Mouse (Mus musculus): ENCODE measurements around the gene Dclre1c. TPM values are rescaled to one million over a fixed set of nuclear protein-coding genes. Genes with fewer than 3 reads are reported as not detected.

The Dclre1c gene
- polyA plus RNA-seq, 1 experiment from 2014 or later = 7.3 TPM

- Histone ChIP-seq H3K9me3 (ENCODE audit: control insufficient read depth, low read length) (no peaks in the 10 kb centered on the region), H3K36me3 (ENCODE audit: control insufficient read depth, insufficient read depth, low read length) (no peaks in the 10 kb centered on the region), H3K27ac (ENCODE audit: low read depth, low read length) (no peak overlapping the region), H3K4me1 (ENCODE audit: control insufficient read depth, insufficient read depth, low read length) (peaks cover 5% of the 10 kb centered on the region; the same call in 1 of the 2 replicates), H3K4me2 (replicated peaks; ENCODE audit: low read depth, low read length) (no peak overlapping the region), H3K9ac (ENCODE audit: low read depth, low read length) (no peak overlapping the region), H3K4me3 (ENCODE audit: low read length) (no peak overlapping the region), H3K27me3 (ENCODE audit: control insufficient read depth, insufficient read depth, low read length) (peaks cover 6% of the 10 kb centered on the region)
- no peak for ATAC-seq (ENCODE audit: low FRiP score, low TSS enrichment)
- WGBS = 80% methylated on average over 4 of the region's 4 CpGs
These were observed 3.8 kb upstream of the Dclre1c start for GRCm38 (mm10) chr2:3420157-3420556.

- Histone ChIP-seq H3K4me2 (replicated peaks; ENCODE audit: low read depth, low read length) (no peak within 1 kb of the TSS), H3K27ac (ENCODE audit: low read depth, low read length) (no peak within 1 kb of the TSS), H3K4me3 (ENCODE audit: low read length) (no peak within 1 kb of the TSS), H3K9me3 (ENCODE audit: control insufficient read depth, low read length) (no peaks in the 10 kb centered on the region), H3K9ac (ENCODE audit: low read depth, low read length) (no peak within 1 kb of the TSS), H3K36me3 (ENCODE audit: control insufficient read depth, insufficient read depth, low read length) (no peaks in the 10 kb centered on the region), H3K4me1 (ENCODE audit: control insufficient read depth, insufficient read depth, low read length) (peaks cover 5% of the 10 kb centered on the region; the same call in 1 of the 2 replicates), H3K27me3 (ENCODE audit: control insufficient read depth, insufficient read depth, low read length) (peaks cover 3% of the 10 kb centered on the region; the same call in 1 of the 2 replicates)
- 62% methylated on average over 3 of the region's 3 CpGs for WGBS
- ATAC-seq (ENCODE audit: low FRiP score, low TSS enrichment) = no peak
These were observed 1.4 kb upstream of the Dclre1c start, which contains the start of gene Meig1 for GRCm38 (mm10) chr2:3422548-3422947. Gene Meig1 (minus strand): TSS chr2:3422648.

DNA sequence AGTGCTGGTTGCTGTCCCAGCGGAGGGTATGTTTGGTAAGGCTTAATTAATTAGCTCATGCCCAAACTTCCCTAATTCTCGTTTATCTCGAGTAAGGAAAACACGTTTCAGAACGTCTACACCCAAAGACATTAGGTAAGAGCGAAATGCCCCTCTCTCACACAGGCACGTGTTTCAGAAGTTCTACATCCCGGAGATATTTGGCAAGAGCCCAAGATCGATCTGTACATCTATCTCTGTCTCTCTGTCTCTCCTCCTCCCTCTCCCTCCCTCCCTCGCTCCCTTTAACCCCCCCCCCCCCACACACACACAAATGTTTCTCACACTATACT, 614 bp downstream of the Dclre1c start:
- 9% methylated on average over 9 of the region's 10 CpGs for WGBS
- no peak for ATAC-seq (ENCODE audit: low FRiP score, low TSS enrichment)
- no peaks in the 10 kb centered on the region for H3K27me3 ChIP-seq (ENCODE audit: control insufficient read depth, insufficient read depth, low read length)

DNA sequence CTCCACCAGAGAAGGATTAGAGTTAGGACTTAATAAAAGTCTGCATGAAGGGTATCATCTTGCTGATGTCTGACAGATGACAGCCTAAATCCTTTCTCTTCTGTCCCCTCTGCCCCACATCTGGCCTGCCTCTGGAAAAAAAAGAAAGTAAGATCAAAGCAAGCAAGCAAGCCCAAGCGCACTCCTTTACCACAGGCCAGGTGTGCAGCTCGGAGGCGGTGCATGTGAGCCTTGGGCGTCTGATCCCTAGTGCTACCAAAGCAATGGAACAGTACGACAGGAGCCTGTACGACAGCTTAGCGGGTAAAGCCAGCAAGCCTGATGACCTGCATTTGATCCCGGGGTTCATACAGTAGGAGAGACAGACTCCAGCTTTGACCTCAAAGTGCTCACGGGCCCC, 7.0 kb downstream of the Dclre1c start:
- ATAC-seq (ENCODE audit: low FRiP score, low TSS enrichment) = no peak
- no peak overlapping the region for H3K4me3 ChIP-seq (ENCODE audit: low read length)
- H3K9ac ChIP-seq (ENCODE audit: low read depth, low read length) = no peak overlapping the region
- WGBS = 74% methylated on average over 9 of the region's 9 CpGs
- no peak overlapping the region for H3K4me2 ChIP-seq (replicated peaks; ENCODE audit: low read depth, low read length)
- H3K9me3 ChIP-seq (ENCODE audit: control insufficient read depth, low read length) = no peaks in the 10 kb centered on the region
- peaks cover 2% of the 10 kb centered on the region; the same call in 1 of the 2 replicates for H3K4me1 ChIP-seq (ENCODE audit: control insufficient read depth, insufficient read depth, low read length)
- H3K27me3 ChIP-seq (ENCODE audit: control insufficient read depth, insufficient read depth, low read length) = no peaks in the 10 kb centered on the region
- H3K36me3 ChIP-seq (ENCODE audit: control insufficient read depth, insufficient read depth, low read length) = no peaks in the 10 kb centered on the region
- no peak overlapping the region for H3K27ac ChIP-seq (ENCODE audit: low read depth, low read length)

More for the DNA sequence above, 614 bp downstream of the Dclre1c start:
- peak overlapping the region; percentile 67 for H3K4me2 ChIP-seq (replicated peaks; ENCODE audit: low read depth, low read length)
- no peaks in the 10 kb centered on the region for H3K36me3 ChIP-seq (ENCODE audit: control insufficient read depth, insufficient read depth, low read length)
- H3K27ac ChIP-seq (ENCODE audit: low read depth, low read length) = no peak overlapping the region
- H3K4me3 ChIP-seq (ENCODE audit: low read length) = peak overlapping the region; percentile 70
- no peaks in the 10 kb centered on the region for H3K9me3 ChIP-seq (ENCODE audit: control insufficient read depth, low read length)
- peaks cover 5% of the 10 kb centered on the region; the same call in 1 of the 2 replicates for H3K4me1 ChIP-seq (ENCODE audit: control insufficient read depth, insufficient read depth, low read length)
- H3K9ac ChIP-seq (ENCODE audit: low read depth, low read length) = peak overlapping the region; percentile 51; the same call in 1 of the 2 replicates

DNA sequence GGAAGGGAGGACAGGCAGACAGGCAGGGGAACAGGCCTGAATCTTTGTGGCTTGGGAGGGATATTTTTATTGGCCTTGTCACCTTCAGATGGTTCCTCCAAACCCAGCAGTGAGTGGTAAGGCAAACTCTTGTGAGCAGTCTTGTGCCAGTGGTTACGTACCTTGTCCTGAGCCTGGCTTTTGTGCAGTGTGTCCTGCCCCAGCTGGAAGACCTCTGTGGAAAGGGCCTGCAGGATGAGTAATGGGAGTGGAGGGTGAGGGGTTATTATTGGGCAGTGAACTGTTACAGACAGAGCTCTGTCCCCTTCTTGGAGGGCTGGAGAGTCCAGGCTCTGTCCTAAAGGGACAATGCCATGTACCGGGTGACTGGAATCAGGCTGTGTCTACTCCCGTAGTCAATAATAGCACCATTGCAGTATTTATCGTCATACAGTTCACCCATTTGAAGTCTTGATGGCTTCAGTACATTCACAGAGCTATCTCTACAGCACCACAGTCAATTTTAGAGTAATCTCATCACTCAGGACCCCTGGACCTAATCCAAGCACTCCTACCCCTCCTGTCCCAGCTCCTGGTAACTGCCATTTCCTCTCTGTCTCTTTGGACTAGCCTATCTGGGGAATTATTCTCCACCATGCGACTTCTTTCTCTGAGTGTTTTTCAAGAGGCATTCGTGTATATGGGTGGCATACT, 11.6 kb downstream of the Dclre1c start:
- Histone ChIP-seq H3K27me3 (ENCODE audit: control insufficient read depth, insufficient read depth, low read length) (no peaks in the 10 kb centered on the region), H3K27ac (ENCODE audit: low read depth, low read length) (no peak overlapping the region), H3K4me1 (ENCODE audit: control insufficient read depth, insufficient read depth, low read length) (peaks cover 2% of the 10 kb centered on the region; the same call in 1 of the 2 replicates), H3K9ac (ENCODE audit: low read depth, low read length) (no peak overlapping the region), H3K4me3 (ENCODE audit: low read length) (no peak overlapping the region), H3K9me3 (ENCODE audit: control insufficient read depth, low read length) (no peaks in the 10 kb centered on the region), H3K4me2 (replicated peaks; ENCODE audit: low read depth, low read length) (no peak overlapping the region), H3K36me3 (ENCODE audit: control insufficient read depth, insufficient read depth, low read length) (0 out of 2 replicates have a peak, but pooled peaks cover 3% of the 10 kb centered on the region)
- WGBS = 67% methylated on average over 6 of the region's 6 CpGs
- peak; percentile 64; the same call in 1 of the 2 replicates for ATAC-seq (ENCODE audit: low FRiP score, low TSS enrichment)

DNA sequence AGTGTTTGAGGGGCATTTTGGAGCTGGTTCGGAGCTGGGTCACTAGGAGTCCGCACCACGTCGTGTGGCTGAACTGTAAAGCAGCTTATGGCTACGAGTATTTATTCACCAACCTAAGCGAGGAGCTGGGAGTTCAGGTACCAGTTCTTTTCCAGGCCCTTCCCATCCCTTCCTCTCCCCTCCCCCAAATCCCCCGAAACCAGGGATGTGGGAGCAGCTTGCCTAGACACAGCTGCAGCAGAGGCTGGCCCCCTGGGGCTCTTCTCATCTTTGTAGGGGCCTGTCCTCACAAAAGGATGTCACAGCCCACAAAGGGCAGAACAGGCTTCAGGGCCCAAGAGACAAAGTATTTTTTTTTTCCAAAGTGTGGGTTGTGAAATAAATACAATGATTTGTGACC, 14.0 kb downstream of the Dclre1c start:
- H3K27ac ChIP-seq (ENCODE audit: low read depth, low read length) = no peak overlapping the region
- 76% methylated on average over 7 of the region's 7 CpGs for WGBS
- H3K9me3 ChIP-seq (ENCODE audit: control insufficient read depth, low read length) = no peaks in the 10 kb centered on the region
- no peaks in the 10 kb centered on the region for H3K27me3 ChIP-seq (ENCODE audit: control insufficient read depth, insufficient read depth, low read length)
- H3K36me3 ChIP-seq (ENCODE audit: control insufficient read depth, insufficient read depth, low read length) = 0 out of 2 replicates have a peak, but pooled peaks cover 3% of the 10 kb centered on the region
- ATAC-seq (ENCODE audit: low FRiP score, low TSS enrichment) = no peak
- no peak overlapping the region for H3K4me2 ChIP-seq (replicated peaks; ENCODE audit: low read depth, low read length)
- no peak overlapping the region for H3K4me3 ChIP-seq (ENCODE audit: low read length)
- no peak overlapping the region for H3K9ac ChIP-seq (ENCODE audit: low read depth, low read length)
- no peaks in the 10 kb centered on the region for H3K4me1 ChIP-seq (ENCODE audit: control insufficient read depth, insufficient read depth, low read length)

- no peaks in the 10 kb centered on the region; the same call in 1 of the 2 replicates for H3K36me3 ChIP-seq (ENCODE audit: control insufficient read depth, insufficient read depth, low read length)
- 79% methylated on average over 7 of the region's 7 CpGs for WGBS
- no peaks in the 10 kb centered on the region for H3K4me1 ChIP-seq (ENCODE audit: control insufficient read depth, insufficient read depth, low read length)
- H3K9ac ChIP-seq (ENCODE audit: low read depth, low read length) = no peak overlapping the region
- H3K4me2 ChIP-seq (replicated peaks; ENCODE audit: low read depth, low read length) = no peak overlapping the region
- no peaks in the 10 kb centered on the region for H3K9me3 ChIP-seq (ENCODE audit: control insufficient read depth, low read length)
- no peaks in the 10 kb centered on the region for H3K27me3 ChIP-seq (ENCODE audit: control insufficient read depth, insufficient read depth, low read length)
- ATAC-seq (ENCODE audit: low FRiP score, low TSS enrichment) = no peak
- H3K4me3 ChIP-seq (ENCODE audit: low read length) = no peak overlapping the region
- H3K27ac ChIP-seq (ENCODE audit: low read depth, low read length) = no peak overlapping the region
These were observed 20.3 kb downstream of the Dclre1c start for GRCm38 (mm10) chr2:3444206-3444605.

DNA sequence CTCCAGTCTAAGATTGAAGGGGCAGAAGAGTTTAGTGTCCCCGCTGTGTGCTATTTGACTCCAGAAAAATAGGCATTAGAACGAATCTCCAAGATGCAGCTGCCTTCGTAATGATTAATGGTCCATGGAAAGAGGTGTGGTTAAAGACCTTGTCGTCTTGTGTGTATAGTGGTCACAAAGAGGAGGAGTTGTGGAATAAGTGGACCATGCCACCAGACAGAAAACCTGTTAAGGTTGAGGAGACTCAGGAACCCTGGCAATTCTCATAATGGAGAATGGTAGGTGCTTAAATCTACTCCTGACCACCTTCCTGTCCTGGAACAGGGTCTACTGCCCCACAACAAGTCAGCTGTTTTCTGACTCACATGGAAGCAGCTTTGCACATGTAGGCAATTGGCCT, 22.1 kb downstream of the Dclre1c start:
- no peak overlapping the region for H3K9ac ChIP-seq (ENCODE audit: low read depth, low read length)
- H3K27ac ChIP-seq (ENCODE audit: low read depth, low read length) = no peak overlapping the region
- no peak overlapping the region for H3K4me3 ChIP-seq (ENCODE audit: low read length)
- H3K4me1 ChIP-seq (ENCODE audit: control insufficient read depth, insufficient read depth, low read length) = no peaks in the 10 kb centered on the region
- H3K4me2 ChIP-seq (replicated peaks; ENCODE audit: low read depth, low read length) = no peak overlapping the region
- WGBS = 41% methylated on average over 4 of the region's 4 CpGs
- H3K9me3 ChIP-seq (ENCODE audit: control insufficient read depth, low read length) = no peaks in the 10 kb centered on the region
- no peaks in the 10 kb centered on the region; the same call in 1 of the 2 replicates for H3K36me3 ChIP-seq (ENCODE audit: control insufficient read depth, insufficient read depth, low read length)
- H3K27me3 ChIP-seq (ENCODE audit: control insufficient read depth, insufficient read depth, low read length) = no peaks in the 10 kb centered on the region
- ATAC-seq (ENCODE audit: low FRiP score, low TSS enrichment) = peak; percentile 70; the same call in 1 of the 2 replicates

DNA sequence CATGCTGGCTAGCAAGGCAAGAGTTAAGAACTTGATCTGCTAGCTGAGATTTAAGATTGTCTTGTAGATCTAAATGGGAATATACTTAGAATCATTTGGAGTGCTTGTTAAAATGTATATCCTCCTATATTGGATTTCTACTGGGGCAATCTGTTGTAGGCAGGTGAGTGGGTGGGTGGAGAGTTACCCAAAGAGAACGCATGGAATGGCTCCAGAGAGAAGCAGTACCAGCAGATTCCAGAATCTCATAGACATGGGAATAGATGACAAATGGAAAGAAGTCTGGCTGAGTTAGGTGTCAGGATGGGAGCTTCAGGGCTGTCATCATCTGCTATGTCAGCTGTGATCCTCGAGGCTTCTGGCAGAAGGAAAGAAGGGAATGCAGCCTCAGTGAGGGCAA, 25.5 kb downstream of the Dclre1c start:
- WGBS = 78% methylated on average over 2 of the region's 2 CpGs
- ATAC-seq (ENCODE audit: low FRiP score, low TSS enrichment) = no peak

More for the DNA sequence above, 25.5 kb downstream of the Dclre1c start:
- no peaks in the 10 kb centered on the region for H3K27me3 ChIP-seq (ENCODE audit: control insufficient read depth, insufficient read depth, low read length)
- H3K9ac ChIP-seq (ENCODE audit: low read depth, low read length) = no peak overlapping the region
- H3K4me3 ChIP-seq (ENCODE audit: low read length) = no peak overlapping the region
- no peak overlapping the region for H3K4me2 ChIP-seq (replicated peaks; ENCODE audit: low read depth, low read length)
- H3K4me1 ChIP-seq (ENCODE audit: control insufficient read depth, insufficient read depth, low read length) = no peaks in the 10 kb centered on the region
- no peak overlapping the region for H3K27ac ChIP-seq (ENCODE audit: low read depth, low read length)
- peaks cover 17% of the 10 kb centered on the region for H3K36me3 ChIP-seq (ENCODE audit: control insufficient read depth, insufficient read depth, low read length)
- no peaks in the 10 kb centered on the region for H3K9me3 ChIP-seq (ENCODE audit: control insufficient read depth, low read length)

Measured in kidney, embryonic 14.5 days (tissue).